Mouse (Mus musculus): ENCODE data around the gene Dusp13. TPM values are rescaled to one million over a fixed set of nuclear protein-coding genes. Genes with fewer than 3 reads are reported as not detected.
A peak's percentile ranks its signal among the peaks of the same experiment; 100 is the strongest.

Gene Dusp13
- total RNA-seq (2021), result under 1 TPM in 1 of 2 experiments, not detected in 1; 0.35 TPM

DNA sequence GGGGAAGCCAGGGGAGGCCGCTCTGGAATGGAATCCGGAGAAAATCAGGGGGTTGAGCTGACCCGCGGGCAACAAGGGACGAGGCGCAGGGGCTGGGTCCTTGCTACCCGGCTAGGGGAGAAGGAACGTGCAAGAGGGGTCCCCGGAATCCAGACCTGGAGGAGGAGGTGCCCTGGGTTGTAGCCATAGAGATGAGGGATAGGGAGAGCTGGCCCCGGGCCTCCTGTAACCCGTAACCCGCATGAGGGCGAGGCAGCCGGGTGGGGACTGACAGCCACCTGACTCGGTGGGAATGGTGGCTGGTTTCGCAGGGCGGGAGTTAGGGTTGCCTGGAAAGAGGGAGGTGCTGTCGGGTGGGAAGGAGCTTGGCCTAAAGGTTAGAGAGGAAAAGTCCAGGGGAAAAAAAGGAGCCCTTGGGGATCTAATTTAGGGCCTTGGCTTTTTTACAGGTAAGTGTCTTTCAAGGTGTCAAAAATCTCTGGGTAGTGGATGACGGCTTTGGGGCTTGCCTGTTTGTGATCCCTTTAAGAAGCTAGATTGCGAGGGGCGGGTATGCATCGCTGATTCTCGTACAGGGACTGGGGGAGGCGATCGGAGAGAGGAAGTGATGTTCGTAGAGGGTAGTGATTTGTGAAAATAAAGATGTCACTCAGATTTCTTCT, at the start of gene Dusp13:
TSS of gene Dusp13 (minus strand) at position 301 of the 662 bp plus-strand sequence.
- intact Hi-C loops (cut with DNase I), result loop anchor here (2.0 to 5.0 kb wide), 2 partner anchors 98 to 249 kb away; partner anchors contain the start of gene Comtd1
- DNase-seq, result peak; percentile 60 to 70

DNA sequence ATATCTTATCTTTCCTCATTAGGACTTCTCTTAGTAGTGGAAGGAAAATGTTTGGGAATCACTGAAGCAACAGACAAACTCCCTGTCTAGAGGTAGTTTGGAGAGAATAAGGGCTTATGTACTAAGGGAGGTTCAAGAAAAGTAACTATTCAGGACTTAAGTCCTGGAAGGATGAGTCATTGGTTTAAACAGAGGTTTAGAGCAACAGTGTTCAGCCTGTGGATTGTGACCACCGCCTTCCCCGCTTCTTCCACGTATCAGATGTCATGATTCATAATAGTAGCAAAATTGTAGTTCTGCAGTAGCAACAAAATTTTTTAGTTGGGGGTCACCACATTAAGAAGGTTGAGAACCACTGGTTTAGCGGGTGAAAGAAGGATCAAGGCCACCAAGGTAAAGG, 49.7 kb upstream of the Dusp13 start:
- intact Hi-C loops (cut with DNase I), result no loop called here

DNA sequence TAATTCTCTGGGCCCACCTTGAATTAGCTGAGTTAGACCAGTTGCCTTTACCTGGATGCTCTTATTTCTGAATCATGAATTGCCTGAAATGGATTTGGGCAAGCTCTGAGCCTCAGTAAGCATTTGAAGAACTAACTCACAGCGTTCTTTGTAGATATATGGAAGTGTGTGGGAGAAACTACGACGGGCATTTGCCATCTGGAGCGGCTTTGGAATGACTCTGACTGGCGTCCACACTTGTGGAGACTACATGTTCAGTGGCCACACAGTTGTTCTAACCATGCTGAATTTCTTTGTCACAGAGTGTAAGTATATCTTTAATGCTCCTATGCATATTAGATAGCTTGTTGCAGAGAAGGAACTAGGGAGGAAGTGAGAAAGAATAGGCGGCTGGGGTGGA, 41.3 kb upstream of the Dusp13 start:
- intact Hi-C loops (cut with DNase I), result no loop called here
- DNase-seq, result no peak

More for the DNA sequence above, 49.7 kb upstream of the Dusp13 start:
- no peak for DNase-seq

DNA sequence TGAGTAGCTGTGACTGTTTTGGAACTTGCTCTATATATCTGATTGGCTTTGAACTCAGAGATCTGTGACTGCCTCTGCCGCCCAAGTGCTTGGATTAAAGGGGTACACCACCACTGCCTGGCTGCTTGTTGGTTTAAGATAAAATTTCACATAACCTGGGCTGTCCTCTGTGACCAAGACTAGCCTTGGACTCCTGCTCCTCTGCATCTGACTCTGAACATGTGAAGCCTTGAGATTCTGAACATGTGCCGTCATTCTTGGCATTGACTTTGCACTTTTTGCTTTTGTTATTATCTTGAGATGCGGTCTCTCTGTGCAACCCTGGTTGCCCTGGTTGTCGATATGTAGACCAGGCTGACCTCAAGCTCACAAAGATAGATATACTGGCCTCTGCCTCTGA, 40.7 kb upstream of the Dusp13 start:
- DNase-seq, result no peak
- intact Hi-C loops (cut with DNase I), result no loop called here

DNA sequence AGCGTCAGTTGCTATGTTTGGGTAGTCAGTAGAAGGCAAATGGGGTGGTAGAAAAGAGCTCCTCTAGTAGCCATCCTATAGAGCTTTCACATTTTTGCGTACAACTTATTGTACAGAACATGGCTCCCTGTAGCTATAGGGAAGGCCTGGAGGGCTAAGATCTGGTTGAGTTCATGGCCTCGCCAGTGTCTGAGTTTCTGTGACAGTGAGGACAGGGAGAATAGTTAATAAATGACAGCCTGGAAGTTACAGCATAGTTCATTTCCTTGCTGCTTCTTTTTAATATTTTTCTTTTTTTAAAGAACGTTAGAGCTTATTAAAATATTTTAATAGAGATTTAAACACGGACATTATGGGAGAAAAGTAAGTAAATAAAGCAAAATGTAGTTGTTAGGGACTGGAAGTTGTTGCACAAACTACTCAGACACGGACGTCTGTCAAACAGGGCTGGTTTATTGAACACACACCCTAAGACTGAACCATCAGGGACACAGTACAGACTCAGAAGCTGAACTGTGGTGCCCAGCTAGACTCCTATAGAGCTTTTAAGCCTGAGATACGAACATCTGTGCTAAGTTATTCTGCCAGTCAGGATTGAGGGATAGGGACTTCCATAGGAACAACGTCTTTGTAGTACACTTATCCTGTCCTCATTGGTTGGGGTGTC, 39.7 kb upstream of the Dusp13 start:
- intact Hi-C loops (cut with DNase I), result no loop called here
- no peak for DNase-seq

DNA sequence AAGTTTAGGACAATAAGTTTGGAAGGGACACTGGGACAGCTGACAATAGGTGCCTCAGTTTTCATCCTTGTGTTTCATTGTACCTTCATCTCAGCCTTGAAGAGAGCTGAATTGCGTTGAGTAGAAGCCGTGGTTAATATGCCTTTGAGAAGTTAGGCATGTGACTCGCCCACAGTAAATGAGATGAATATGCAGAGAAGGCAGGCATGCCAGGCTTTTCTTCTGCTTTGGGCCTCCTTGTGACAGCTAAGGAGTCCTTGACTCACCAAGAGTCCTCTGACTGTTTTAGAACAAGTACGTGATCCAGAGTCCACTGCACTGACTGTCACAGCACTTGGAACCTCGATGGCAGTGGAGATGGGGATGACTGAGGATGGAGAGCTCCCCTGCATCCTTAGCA, 37.1 kb upstream of the Dusp13 start:
- intact Hi-C loops (cut with DNase I), result no loop called here
- DNase-seq, result no peak

DNA sequence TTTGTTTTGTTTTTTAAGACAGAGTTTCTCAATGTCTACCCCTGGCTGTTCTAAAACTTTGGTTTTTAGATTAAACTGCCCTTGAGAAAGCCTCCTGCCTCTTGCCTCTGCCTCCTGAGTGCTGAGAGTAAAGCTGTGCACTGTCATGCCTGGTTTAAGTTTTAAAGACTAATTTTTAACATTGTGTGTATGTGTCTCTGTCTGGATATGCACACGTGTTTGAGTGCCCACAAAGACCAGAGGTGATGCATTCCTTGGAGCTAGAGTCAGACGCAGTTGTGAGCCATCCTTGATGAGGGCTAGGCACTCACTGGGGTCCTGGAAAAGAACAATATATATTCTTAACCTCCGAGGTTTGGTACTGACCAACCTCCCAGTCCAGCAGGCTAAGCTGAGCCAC, 36.4 kb upstream of the Dusp13 start:
- no peak for DNase-seq
- intact Hi-C loops (cut with DNase I), result no loop called here

DNA sequence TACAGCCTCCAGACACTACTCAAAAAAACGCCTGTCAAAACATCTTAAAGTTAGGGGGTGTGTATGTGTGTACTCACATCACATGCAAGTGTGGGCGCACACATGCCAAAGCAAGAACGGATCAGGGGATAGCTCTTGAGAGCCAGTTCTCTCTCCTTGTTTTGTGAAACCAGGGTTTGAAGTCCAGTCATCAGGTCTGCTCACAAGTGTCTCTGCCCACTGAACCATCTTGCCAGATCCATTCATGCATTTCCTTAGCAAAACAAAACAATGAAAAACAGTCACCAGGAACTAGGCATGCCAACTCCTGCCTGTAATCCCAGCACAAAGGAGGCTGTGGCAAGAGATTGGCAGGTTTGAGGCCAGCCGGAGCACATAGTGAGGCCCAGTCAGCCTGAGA, 35.5 kb upstream of the Dusp13 start:
- intact Hi-C loops (cut with DNase I), result no loop called here
- DNase-seq, result no peak

DNA sequence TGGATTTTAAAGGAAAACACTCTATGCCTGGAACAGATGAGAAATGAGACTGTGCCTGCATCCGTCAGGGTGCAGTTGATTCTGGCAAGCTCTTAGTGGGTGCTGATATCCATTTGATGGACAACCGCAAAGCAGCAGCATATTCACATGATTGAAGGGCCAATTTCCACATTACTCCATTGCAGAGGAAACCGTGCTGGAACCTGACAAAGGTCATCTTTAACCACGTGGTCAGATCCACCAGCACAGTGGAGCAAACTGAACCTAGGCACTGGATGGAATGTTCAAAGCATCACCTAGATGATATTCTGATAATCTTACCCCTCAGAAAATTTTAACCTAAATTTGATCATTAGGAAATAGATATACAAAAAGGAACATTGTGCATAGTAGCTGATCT, 25.2 kb upstream of the Dusp13 start:
- DNase-seq, result no peak
- intact Hi-C loops (cut with DNase I), result no loop called here

DNA sequence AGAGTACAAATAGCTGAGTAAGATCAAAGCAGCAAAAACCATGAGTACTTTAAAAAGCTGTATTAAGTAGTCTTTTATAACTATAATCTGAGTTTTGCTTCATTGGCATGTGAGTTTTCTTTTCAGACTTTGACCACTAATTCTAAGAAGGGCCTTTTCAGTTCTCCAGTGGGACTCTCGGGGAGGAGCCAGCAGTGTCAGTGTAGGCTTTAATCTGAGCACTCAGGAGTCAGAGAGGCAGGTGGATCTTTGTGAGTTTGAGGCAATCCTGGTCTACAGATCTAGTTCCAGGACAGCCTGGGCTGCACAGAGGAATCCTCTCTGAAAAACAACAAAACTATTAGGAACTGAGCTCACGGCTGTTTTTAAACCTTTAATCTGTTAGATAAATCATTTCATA, 23.0 kb upstream of the Dusp13 start:
- intact Hi-C loops (cut with DNase I), result no loop called here
- DNase-seq, result no peak

DNA sequence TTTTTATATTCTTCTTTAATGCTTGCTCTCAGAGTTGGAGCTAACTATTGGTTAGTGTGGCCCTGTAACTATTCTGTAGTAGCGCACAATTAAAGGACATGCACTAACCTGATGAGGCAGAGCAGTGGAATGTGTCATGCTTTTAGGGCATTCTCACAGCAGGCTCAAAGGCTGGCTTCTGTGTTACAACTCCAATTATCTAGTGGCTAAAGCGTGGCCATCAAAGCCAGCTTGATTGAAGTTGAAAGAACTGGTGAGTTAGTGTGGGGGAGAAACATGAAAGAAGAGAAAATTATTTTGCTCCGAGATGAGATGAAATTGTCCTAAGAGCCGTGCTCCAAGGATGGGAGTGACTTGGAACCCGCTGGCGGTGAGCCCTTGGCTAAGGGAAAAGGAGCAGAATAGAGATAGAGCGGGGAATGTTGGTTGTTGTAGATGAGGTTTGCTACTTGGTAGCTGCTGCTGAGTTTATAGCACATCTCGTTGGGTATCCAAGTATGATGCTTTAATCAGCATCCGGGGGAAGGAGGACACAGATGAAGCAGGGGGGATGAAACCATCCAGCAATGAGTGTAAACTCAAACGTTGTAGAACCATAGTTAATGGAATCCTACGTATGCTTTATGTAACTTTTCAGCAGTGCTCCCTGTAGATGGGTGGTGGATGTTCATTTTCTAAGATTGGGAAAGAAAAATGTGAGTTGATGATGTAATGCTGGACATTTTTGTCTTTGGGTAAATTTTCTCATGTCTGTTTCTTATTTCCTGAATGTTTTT, 21.7 kb upstream of the Dusp13 start:
- DNase-seq, result peak in 1 of 2 experiments; percentile 19
- intact Hi-C loops (cut with DNase I), result no loop called here

DNA sequence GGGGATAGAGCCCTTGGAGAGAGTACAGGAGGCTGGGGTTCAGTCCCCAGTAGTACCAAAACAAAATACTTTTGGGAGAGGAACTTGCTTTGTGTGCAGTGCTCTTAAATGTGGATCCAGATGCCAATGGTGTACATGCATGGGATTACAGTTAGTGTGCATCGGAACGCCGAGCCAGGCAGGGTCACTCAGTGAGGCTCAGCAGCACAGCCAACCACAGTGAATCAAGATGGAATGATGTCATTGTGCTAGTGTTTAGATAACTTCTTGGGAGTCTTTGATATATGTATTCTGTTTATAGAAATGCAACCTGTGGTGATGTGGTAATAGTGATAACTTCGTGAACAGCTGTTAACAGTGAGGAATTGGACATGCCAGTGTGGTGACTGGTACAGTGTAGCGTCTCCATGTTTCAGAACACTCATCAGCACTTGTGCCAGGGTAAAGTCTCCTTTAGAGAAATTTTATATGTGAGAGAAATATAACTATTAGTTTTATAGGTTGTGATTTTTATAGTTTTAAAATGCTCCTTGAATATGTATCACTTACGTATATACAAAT, 15.5 kb upstream of the Dusp13 start:
- intact Hi-C loops (cut with DNase I), result no loop called here
- DNase-seq, result no peak

DNA sequence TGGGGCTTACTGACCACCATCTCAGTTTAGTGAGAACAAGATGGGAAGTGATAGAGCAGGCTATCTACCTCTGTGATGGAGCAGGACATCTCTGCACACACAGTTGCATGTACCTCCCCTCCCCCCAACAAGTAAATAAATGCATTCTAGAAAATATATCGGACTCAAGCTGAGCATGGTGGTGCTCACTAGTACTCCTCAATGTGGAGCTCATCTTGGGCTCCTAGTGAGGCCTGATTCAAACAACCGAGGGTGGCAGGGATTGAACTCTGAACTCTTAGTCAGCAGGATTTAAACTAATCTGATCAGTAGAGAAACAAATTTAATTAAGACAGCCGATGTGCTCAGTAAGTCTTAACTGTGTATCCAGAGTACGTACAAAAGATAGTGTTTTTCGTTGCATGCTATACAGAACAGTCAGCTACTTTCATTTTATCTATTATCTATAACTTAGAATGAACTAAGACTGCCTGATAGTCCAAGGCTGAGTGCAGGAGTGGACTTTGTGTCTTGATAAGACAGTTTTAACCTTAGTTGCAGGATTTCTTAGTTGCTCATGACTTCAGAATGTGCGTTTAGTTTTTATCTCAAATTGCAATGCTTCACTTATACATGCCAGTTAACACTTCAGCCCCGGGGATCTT, 14.9 kb upstream of the Dusp13 start:
- intact Hi-C loops (cut with DNase I), result no loop called here
- no peak for DNase-seq

DNA sequence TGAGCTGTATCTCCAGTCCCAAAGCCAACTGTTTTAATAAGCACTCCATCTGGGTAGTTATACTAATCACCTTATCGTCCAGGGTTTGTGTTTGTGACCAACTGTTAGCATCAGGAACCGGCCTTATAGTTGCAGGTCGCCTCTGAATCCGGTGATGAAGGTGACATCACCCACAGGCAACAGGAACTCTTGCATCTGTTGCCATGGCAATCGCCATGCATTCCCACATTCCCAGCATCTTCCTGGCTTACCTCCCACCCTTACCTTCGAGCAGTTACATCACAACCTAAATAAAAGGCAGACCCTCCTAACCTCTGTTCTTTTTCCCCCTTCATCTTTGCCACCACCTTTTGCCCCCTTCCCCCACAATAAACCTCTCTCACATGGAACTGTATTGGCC, 13.7 kb upstream of the Dusp13 start:
- no peak for DNase-seq
- intact Hi-C loops (cut with DNase I), result no loop called here

DNA sequence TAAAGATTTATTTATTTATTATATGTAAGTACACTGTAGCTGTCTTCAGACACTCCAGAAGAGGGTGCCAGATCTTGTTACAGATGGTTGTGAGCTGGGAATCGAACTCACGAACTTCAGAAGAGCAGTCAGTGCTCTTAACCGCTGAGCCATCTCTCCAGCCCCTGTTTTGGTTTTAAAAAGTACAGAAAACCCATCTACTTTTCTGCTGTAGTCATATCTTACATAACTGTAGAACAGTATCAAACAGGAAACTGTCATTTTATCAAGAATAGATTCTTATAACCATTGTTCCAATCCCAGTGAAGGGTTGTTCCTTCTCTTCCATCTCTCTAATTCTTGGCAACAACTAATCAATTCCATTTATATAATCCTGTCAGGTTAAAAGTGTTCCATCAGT, 12.8 kb upstream of the Dusp13 start:
- DNase-seq, result no peak
- intact Hi-C loops (cut with DNase I), result no loop called here

DNA sequence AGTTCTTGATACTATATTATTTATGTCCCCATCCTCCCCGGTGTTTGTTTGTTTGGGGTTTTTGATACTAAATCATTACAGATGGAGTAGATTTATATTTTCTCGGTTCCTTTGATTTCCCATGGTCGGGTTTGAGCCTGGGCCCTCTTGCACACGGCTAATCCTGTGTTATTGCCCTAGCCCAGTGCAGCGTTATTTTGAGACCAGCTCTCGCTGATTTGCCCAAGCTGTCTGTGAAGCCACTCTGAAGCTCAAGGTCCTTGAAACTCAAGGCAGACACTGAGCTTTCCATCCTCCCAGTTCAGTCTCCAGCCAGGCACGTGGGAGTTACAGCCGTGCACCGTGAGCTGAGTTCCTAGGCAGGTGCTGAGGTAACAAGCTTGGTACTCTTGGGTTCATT, 10.6 kb upstream of the Dusp13 start:
- DNase-seq, result no peak
- intact Hi-C loops (cut with DNase I), result no loop called here

DNA sequence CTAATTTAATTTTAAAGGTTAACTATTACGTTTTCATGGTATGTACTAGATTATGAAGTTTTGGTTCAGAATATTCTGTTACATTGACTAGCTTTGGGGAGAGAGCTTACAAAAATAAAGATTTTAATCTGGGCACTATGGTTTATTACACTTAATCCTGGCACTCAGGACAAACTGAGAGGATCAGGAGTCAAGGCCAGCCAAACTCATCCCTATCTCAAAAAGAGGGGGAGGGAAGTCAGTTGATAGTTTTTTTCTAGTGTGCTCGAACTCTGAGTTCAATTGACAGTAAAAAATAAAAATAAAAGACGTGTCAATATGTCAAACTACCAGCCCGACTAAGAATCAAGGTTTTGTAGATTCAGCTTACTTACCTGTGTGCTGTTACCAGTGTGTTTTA, 2.4 kb upstream of the Dusp13 start:
- no peak for DNase-seq
- intact Hi-C loops (cut with DNase I), result loop anchor here (5.0 kb wide), 1 partner anchor 251 kb away; no protein-coding TSS in a partner anchor

DNA sequence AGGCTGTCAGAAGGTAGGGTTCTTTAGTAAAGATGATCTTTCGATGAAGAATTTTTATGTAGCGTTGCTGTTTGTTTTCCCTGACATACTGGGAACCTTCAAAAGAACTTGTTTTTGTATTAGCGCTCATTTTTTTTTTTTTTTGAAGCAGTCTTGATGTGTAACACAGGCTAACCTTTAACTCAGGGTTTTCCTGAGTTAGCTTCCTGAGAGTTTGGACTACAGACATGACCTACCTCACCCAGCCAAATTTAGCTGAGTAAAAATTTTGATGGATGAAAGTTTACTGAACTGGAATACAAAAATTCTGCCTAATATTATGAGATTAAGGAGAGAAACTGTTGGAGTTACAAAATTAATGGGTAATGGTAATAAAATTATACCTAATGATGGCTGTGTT, 1.4 kb upstream of the Dusp13 start:
- DNase-seq, result no peak
- intact Hi-C loops (cut with DNase I), result loop anchor here (5.0 kb wide), 1 partner anchor 250 kb away; no protein-coding TSS in a partner anchor

DNA sequence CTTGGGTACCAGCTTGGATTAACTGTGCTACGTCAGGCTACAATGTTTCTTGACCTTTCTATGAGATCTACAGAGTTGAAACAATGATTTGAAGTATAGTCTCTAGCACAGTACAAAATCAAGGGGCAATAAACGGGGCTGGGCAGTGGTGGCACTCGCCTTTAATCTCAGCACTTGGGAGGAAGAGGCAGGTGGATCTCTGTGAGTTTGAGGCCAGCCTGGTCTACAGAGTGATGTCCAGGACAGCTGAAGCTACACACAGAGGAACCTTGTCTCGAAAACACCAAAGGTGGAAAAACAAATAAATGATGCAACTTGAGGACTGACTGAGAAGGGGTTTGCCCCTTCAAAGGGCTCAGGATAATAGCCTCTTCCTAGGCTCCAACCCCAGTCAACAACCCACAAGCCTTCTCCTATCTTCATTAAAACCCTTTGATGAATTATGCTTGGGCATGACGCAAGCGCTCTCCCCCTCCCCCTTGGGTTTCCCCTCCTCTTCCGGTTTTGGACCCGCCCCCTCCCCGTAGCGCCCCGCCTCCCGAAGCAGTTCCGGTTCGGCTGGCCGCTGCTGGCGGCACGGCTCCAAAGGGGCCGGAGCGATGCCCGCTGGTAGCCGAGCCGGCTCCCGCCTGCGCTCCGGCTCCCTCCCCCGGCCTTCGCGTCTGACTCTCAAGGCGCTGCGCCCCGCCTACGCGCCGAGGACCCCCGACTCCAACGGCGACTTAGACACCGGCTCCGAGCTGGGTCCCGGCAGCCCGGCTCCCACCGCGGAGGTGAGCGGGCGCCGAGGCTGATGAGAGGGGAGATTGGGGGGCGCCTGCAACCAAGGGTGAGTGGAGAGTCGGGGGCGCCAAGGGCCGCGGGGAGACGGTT, 737 bp downstream of the Dusp13 start, which contains the start of gene Samd8:
TSS of gene Samd8 (plus strand) at position 524 of the 873 bp plus-strand sequence.
- DNase-seq, result peak; percentile 82 to 89
- intact Hi-C loops (cut with DNase I), result loop anchor here (2.0 to 5.0 kb wide), 2 partner anchors 99 to 248 kb away; partner anchors contain the start of gene Comtd1
